Mouse (Mus musculus) intestine, embryonic 14.5 days (tissue): Measurements from ENCODE around the gene Tbx20. TPM values are rescaled to one million over a fixed set of nuclear protein-coding genes. Genes with fewer than 3 reads are reported as not detected.

Source experiments
- ATAC-seq: fragments of 200-750 bp; cut with Nextera tagmentation; replicated peaks from 2 replicates; pipeline ENCODE4 v1.8.0; 2017; ENCODE audit warnings: low read depth, moderate number of reproducible peaks, moderate TSS enrichment, moderate library complexity; ENCODE audit not compliant: low FRiP score, low TSS enrichment
- DNase-seq: peaks from one replicate; pipeline ENCODE4 v3.0.0-alpha.2; 2018; ENCODE audit warnings: low spot score
- H3K27ac ChIP-seq: fragments of 300-500 bp; sonication (generic); 2 replicates; pipeline ENCODE4 v1.5.1; 2014; ENCODE audit warnings: low read depth, mild to moderate bottlenecking, control low read depth
- H3K27me3 ChIP-seq: fragments of 300-500 bp; sonication (generic); replicated peaks from 2 replicates; pipeline ENCODE4 v1.6.1; 2014; ENCODE audit warnings: low read length, control low read depth; ENCODE audit not compliant: control insufficient read depth, insufficient read depth
- H3K36me3 ChIP-seq: fragments of 300-500 bp; sonication (generic); 2 replicates; pipeline ENCODE4 v1.6.1; 2014; ENCODE audit warnings: low read length, control low read depth; ENCODE audit not compliant: control insufficient read depth, insufficient read depth
- H3K4me1 ChIP-seq: fragments of 300-500 bp; sonication (generic); replicated peaks from 2 replicates; pipeline ENCODE4 v1.6.1; 2014; ENCODE audit warnings: low read length, control low read depth, mixed read lengths; ENCODE audit not compliant: control insufficient read depth, insufficient read depth
- H3K4me2 ChIP-seq: fragments of 300-500 bp; sonication (generic); 2 replicates; pipeline ENCODE4 v1.6.1; 2014; ENCODE audit warnings: low read length
- H3K4me3 ChIP-seq: fragments of 300-500 bp; sonication (generic); 2 replicates; pipeline ENCODE4 v1.5.1; 2014; ENCODE audit warnings: low read depth, low read length, control low read depth, mixed read lengths
- H3K9ac ChIP-seq: fragments of 300-500 bp; sonication (generic); 2 replicates; pipeline ENCODE4 v1.6.1; 2014; ENCODE audit warnings: mild to moderate bottlenecking, low read length
- H3K9me3 ChIP-seq: fragments of 300-500 bp; sonication (generic); 2 replicates; pipeline ENCODE4 v1.6.1; 2016; ENCODE audit warnings: low read length, control low read depth; ENCODE audit not compliant: control insufficient read depth
- WGBS: fragments of 180-500 bp; shearing (Covaris S2); extraction: QIAGEN DNeasy Blood & Tissue Kit; methylation state at CpG from one replicate; pipeline ENCODE4 v1.1.7; 2014; 5-methylcytosine and 5-hydroxymethylcytosine counted together
- polyA plus RNA-seq: library from polyadenylated mRNA; unstranded; fragments of >200 nt; fragmentation: Nextera tagmentation; extraction: Ambion mirVana; gene quantifications from 2 replicates; pipeline ENCODE4 v1.2.1, GENCODE M21; 2014

Tbx20 gene
- polyA plus RNA-seq, 1 experiment from 2014 or later, result 0.07 TPM

DNA sequence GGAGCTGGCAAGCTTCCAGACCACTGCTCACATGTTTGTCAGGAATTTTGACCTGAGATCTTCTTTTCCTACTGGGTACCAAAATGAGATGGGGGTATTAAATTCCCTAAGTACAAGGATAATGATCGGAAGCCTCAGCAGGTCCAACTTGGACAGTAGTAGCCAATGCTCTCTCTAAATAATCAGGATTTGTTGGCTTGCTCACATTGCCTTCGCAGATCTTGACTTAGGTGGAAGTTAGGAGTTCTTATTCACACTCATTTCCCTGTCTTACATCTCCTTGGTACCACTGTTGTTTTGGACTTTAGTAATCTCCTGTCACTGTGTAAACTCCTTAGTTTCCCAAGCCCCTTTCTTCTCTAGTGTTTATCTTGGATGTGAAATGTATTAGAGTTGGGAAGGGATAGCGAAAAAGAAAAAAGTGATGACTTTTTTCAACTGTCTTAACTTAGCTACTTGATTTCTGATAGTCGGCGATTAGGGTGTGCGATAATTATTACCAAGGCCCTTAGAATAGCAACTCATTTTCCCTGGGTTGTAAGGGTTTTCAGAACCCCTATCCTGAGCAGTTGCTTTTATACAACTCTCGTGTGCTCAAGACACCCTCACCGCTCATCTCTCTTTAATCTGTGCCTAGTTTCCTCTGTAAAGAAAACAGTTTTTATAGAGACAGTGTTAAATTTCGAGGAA, 1.5 kb downstream of the Tbx20 start:
- Histone ChIP-seq H3K4me1 (peaks cover 13% of the 10 kb centered on the region; the same call in 1 of the 2 replicates), H3K4me3 (no peak overlapping the region), H3K4me2 (no peak overlapping the region), H3K27me3 (peaks cover 100% of the 10 kb centered on the region), H3K36me3 (no peaks in the 10 kb centered on the region), H3K9ac (no peak overlapping the region), H3K9me3 (no peaks in the 10 kb centered on the region), H3K27ac (no peak overlapping the region)
- WGBS, result 11% methylated on average over 9 of the region's 9 CpGs
- ATAC-seq, result no peak
- no peak for DNase-seq

DNA sequence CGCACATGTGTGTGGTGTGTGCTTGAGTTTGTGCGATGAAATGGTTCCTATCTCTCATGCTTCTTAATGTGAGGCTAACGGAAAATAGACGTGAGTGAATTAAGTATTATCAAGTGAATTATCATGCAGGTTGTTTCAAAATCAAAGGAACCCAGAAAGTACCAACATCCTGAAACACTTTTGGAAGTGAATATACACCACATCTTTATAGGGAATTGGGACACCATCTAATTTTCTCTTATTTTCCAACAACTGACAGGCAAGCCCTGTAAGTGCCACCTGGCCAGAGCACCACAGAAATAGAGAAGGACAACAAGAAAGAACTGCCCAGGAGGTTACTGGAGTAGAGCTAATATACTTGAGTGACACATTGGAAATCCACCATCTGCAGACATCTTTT, 2.4 kb downstream of the Tbx20 start:
- Histone ChIP-seq H3K36me3 (no peaks in the 10 kb centered on the region), H3K9ac (no peak overlapping the region), H3K27ac (no peak overlapping the region), H3K4me1 (peaks cover 13% of the 10 kb centered on the region; the same call in 1 of the 2 replicates), H3K4me3 (no peak overlapping the region), H3K27me3 (peaks cover 96% of the 10 kb centered on the region), H3K4me2 (no peak overlapping the region), H3K9me3 (no peaks in the 10 kb centered on the region)
- ATAC-seq (no peak), DNase-seq (no peak)
- WGBS, result 21% methylated on average over 4 of the region's 4 CpGs

DNA sequence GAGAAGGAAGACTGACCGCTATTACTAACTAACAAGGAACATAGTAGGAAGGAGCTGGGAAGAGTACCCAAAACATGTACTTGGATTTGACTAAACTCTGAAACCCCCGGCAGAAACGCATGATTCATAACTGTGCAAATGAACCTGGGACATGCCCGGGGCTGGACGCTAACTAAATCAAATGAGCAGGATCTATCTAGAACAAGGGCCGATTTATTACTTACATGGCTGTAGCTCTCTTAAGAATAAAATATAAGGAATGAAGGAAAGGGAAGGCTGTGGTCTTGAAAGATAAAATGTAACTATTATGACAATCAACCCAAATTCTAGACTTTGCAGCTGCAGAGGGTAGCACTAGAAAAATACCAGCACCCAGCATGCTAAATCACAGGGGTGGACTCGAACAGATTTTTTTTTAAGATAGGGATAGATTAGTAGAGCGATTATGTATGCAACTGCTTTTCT, 3.1 kb downstream of the Tbx20 start:
- no peak for DNase-seq
- H3K27ac ChIP-seq, result no peak overlapping the region
- no peak overlapping the region for H3K9ac ChIP-seq
- H3K9me3 ChIP-seq, result no peaks in the 10 kb centered on the region
- H3K27me3 ChIP-seq, result peaks cover 89% of the 10 kb centered on the region
- H3K4me3 ChIP-seq, result peak overlapping the region; percentile 16; the same call in 1 of the 2 replicates
- peaks cover 13% of the 10 kb centered on the region; the same call in 1 of the 2 replicates for H3K4me1 ChIP-seq
- no peak for ATAC-seq
- no peaks in the 10 kb centered on the region for H3K36me3 ChIP-seq
- 7% methylated on average over 8 of the region's 8 CpGs for WGBS
- H3K4me2 ChIP-seq, result no peak overlapping the region

DNA sequence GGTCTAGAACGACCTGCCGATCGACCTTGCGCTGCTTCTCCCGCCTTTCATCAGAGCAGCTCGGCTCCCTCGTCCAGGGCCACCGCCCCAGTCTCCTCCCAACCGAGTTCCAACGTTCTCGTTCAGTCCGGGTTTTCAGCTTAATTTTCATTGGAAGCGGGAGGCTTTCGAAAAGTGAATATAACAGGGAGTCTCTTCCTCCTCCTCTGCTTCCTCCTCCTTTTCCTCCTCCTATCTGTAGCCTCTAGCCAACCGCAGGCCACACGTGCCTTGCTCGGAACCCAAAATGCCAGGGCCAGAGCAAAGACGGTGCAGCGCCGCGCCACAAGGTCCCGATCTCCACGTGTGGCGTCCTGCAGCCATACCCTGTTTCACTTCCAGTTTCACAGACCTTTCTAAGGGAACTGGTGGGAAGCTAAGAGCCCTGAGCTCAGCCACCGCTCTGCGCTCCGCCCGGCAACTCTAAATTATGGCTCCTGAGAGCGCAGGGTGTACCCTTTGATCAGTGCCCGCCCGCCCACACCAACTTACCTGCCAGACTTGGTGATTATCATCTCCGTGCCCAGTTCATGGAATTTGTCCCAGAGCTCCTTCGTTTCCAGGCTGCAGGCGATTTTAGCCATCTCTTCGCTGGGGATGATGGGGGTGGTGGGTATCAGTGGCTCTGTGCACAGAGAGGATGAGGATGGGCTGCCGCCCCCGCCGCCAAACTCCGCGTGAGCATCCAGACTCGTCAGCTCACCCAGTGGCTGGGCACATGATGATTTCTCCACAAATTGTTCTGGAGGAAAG, 3.8 kb downstream of the Tbx20 start:
- ATAC-seq (no peak), DNase-seq (peak; percentile 69)
- Histone ChIP-seq H3K36me3 (no peaks in the 10 kb centered on the region), H3K9ac (no peak overlapping the region), H3K27me3 (peaks cover 82% of the 10 kb centered on the region), H3K4me2 (peak overlapping the region; percentile 36), H3K27ac (no peak overlapping the region), H3K9me3 (no peaks in the 10 kb centered on the region), H3K4me1 (peaks cover 13% of the 10 kb centered on the region; the same call in 1 of the 2 replicates), H3K4me3 (peak overlapping the region; percentile 16)
- 2% methylated on average over 41 of the region's 41 CpGs for WGBS

DNA sequence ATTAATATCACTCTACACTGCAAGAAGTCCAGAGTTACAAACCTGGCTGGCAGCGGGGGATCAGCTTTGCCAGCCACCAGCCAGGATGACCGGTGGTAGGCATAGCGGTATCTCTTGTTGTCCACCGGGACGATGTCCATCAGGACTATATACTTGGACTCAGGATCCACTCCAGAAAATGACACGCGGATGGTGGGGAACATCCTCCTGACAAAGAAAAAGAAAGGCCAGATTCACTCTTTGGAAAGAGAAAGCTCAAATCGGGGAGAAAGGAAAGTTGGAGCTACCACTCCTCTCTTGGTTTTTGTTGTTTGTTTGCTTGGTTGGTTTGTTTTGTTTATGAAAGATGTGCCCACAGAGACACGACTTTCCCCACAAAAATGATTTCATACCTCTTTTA, 4.5 kb downstream of the Tbx20 start:
- ATAC-seq, result no peak
- Histone ChIP-seq H3K9ac (no peak overlapping the region), H3K27ac (no peak overlapping the region), H3K4me1 (peaks cover 13% of the 10 kb centered on the region; the same call in 1 of the 2 replicates), H3K4me3 (peak overlapping the region; percentile 16; the same call in 1 of the 2 replicates), H3K9me3 (no peaks in the 10 kb centered on the region), H3K4me2 (no peak overlapping the region), H3K27me3 (peaks cover 76% of the 10 kb centered on the region), H3K36me3 (no peaks in the 10 kb centered on the region)
- peak; percentile 59 for DNase-seq
- 15% methylated on average over 9 of the region's 9 CpGs for WGBS

DNA sequence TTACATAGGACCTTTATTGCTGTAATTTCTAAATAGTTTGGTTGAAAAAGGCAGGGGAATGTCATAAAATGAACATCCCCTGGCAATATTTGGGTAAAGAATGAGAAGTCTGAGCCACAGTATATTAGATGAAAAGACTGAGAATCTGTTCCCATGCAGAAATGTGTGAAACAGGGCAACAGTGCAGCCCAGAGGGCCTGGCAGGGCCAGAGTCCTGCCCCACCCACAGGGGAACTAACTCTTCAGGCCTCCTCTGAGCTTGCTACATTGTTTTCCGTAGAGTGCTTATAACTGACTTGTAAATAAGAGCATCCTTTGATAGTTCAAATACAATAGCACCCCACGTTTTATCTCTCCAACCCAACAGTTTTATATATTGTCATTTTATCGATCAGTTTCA, 7.0 kb downstream of the Tbx20 start:
- Histone ChIP-seq H3K4me1 (0 out of 2 replicates have a peak, but pooled peaks cover 4% of the 10 kb centered on the region), H3K4me3 (no peak overlapping the region), H3K36me3 (no peaks in the 10 kb centered on the region), H3K9ac (no peak overlapping the region), H3K27ac (no peak overlapping the region), H3K9me3 (no peaks in the 10 kb centered on the region), H3K27me3 (peaks cover 54% of the 10 kb centered on the region), H3K4me2 (no peak overlapping the region)
- WGBS, result 59% methylated on average over 3 of the region's 3 CpGs
- no peak for ATAC-seq
- no peak for DNase-seq

DNA sequence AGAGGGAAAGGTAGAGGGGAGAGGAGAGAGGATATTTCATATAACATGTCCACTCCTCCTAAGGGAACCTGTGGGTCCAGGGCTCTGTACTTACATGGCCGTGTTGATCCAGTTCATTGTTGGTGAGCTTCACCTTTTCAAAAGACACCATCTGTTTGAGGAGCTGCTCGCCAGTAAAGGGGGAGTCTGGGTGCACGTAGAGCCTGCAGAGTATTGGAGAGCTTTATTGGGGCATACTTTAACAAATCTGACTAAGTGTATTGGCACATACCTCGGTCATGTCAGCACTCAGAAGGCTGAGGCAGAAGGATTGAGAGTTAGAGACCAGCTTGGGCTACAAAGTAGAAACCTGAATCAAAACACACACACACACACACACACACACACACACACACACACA, 8.5 kb downstream of the Tbx20 start:
- 56% methylated on average over 4 of the region's 4 CpGs for WGBS
- Histone ChIP-seq H3K9me3 (no peaks in the 10 kb centered on the region), H3K4me3 (no peak overlapping the region), H3K27ac (no peak overlapping the region), H3K4me2 (no peak overlapping the region), H3K27me3 (peaks cover 39% of the 10 kb centered on the region), H3K36me3 (no peaks in the 10 kb centered on the region), H3K4me1 (0 out of 2 replicates have a peak, but pooled peaks cover 4% of the 10 kb centered on the region), H3K9ac (no peak overlapping the region)
- ATAC-seq, result no peak
- no peak for DNase-seq

DNA sequence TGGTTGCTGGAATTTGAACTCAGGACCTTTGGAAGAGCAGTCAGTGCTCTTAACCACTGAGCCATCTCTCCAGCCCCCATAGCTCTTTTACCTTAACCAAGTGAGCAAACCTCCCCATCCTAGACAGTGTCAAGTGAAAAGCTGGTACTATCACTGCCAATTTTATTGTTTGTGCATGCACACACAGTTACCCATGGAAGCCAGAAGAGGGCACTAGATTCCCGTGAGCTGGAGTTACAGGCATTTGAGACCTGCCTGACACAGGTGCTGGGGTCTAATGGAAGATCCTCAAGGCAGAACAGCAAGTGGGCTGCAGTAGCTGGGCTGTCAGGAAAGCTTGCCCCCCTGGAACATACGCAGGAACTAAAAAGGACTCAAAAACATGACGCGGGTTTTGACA, 13.6 kb downstream of the Tbx20 start:
- Histone ChIP-seq H3K4me3 (no peak overlapping the region), H3K9ac (no peak overlapping the region), H3K27me3 (0 out of 2 replicates have a peak, but pooled peaks cover 4% of the 10 kb centered on the region), H3K9me3 (no peaks in the 10 kb centered on the region), H3K27ac (no peak overlapping the region), H3K4me1 (no peaks in the 10 kb centered on the region), H3K4me2 (no peak overlapping the region), H3K36me3 (no peaks in the 10 kb centered on the region)
- ATAC-seq, result no peak
- no peak for DNase-seq
- WGBS, result 43% methylated on average over 4 of the region's 4 CpGs
